Mouse (Mus musculus) C2C12 (cell line): ENCODE results near the gene Nphp4. TPM values are rescaled to one million over a fixed set of nuclear protein-coding genes. Genes with fewer than 3 reads are reported as not detected.

Experiments used
- H3K27me3 ChIP-seq: one replicate; pipeline ENCODE4 v1.6.1; 2011; ENCODE audit not compliant: control insufficient read depth, insufficient read depth, insufficient read length
- H3K36me3 ChIP-seq: one replicate; pipeline ENCODE4 v1.6.1; 2011; ENCODE audit not compliant: control insufficient read depth, insufficient read depth
- H3K4me3 ChIP-seq: one replicate; pipeline ENCODE4 v1.5.1; 2011; ENCODE audit warnings: mild to moderate bottlenecking, control low read depth; ENCODE audit not compliant: poor library complexity, insufficient read depth, severe bottlenecking
- H3K79me2 ChIP-seq: one replicate; pipeline ENCODE4 v1.6.1; 2011; ENCODE audit not compliant: control insufficient read depth, insufficient read depth
- H3K79me3 ChIP-seq: one replicate; pipeline ENCODE4 v1.6.1; 2011; ENCODE audit warnings: low read depth, control low read depth
- H3ac ChIP-seq: one replicate; pipeline ENCODE3; 2011; ENCODE audit warnings: low read depth; ENCODE audit not compliant: control insufficient read depth, insufficient read length
- CEBPB ChIP-seq: IDR thresholded peaks from one replicate; pipeline ENCODE4 v1.6.1; 2011; ENCODE audit warnings: low read depth, mild to moderate bottlenecking, control low read depth, moderate library complexity
- CTCF ChIP-seq: IDR thresholded peaks from one replicate; pipeline ENCODE4 v1.5.1; 2011; ENCODE audit not compliant: control insufficient read depth, insufficient read depth, insufficient read length
- FOSL1 ChIP-seq: IDR thresholded peaks from one replicate; pipeline ENCODE4 v1.8.0; 2011; ENCODE audit warnings: mild to moderate bottlenecking, low read length; ENCODE audit not compliant: poor library complexity, insufficient read depth, severe bottlenecking
- MAX ChIP-seq: IDR thresholded peaks from one replicate; pipeline ENCODE4 v1.6.1; 2011; ENCODE audit warnings: mild to moderate bottlenecking, control low read depth
- MYOD1 ChIP-seq: IDR thresholded peaks from one replicate; pipeline ENCODE4 v1.6.1; 2011; ENCODE audit warnings: low read depth; ENCODE audit not compliant: control insufficient read depth, insufficient read length
- MYOG ChIP-seq: IDR thresholded peaks from one replicate; pipeline ENCODE4 v1.6.1; 2011; ENCODE audit not compliant: control insufficient read depth, insufficient read length; ENCODE audit errors: extremely low read depth
- USF1 ChIP-seq: IDR thresholded peaks from one replicate; pipeline ENCODE4 v1.6.1; 2011; ENCODE audit warnings: low read depth, mild to moderate bottlenecking, control low read depth, moderate library complexity
- polyA plus RNA-seq: library from polyadenylated mRNA; unstranded; fragments of >200 nt; fragmentation: generic; extraction: Trizol; gene quantifications from one replicate; pipeline ENCODE4 v1.2.1, GENCODE M21; 2012; ENCODE audit warnings: missing spikeins

Nphp4 gene
- polyA plus RNA-seq, 1 experiment, result 2.0 TPM

GRCm38 (mm10) chr4:152586175-152586574 lies 109.7 kb downstream of the Nphp4 start:
- Histone ChIP-seq H3K4me3 (no peak overlapping the region), H3K27me3 (no peaks in the 10 kb centered on the region), H3K79me2 (no peaks in the 10 kb centered on the region), H3K36me3 (no peaks in the 10 kb centered on the region), H3K79me3 (no peaks in the 10 kb centered on the region), H3ac (no peak overlapping the region)
- TF ChIP-seq USF1 (no peak), FOSL1 (no peak), CEBPB (no peak), MAX (no peak), CTCF (no peak), MYOD1 (no peak), MYOG (no peak)

- H3K79me3 ChIP-seq, result no peaks in the 10 kb centered on the region
- no peak overlapping the region for H3K4me3 ChIP-seq
- no peaks in the 10 kb centered on the region for H3K36me3 ChIP-seq
- H3K27me3 ChIP-seq, result no peaks in the 10 kb centered on the region
- no peak overlapping the region for H3ac ChIP-seq
- TF ChIP-seq CTCF, result no peak
- no peak for TF ChIP-seq MAX
- no peak for TF ChIP-seq FOSL1
- no peak for TF ChIP-seq CEBPB
- no peak for TF ChIP-seq MYOD1
- TF ChIP-seq USF1, result no peak
- no peak for TF ChIP-seq MYOG
- no peaks in the 10 kb centered on the region for H3K79me2 ChIP-seq
Observed at GRCm38 (mm10) chr4:152604285-152604684, 127.8 kb downstream of the Nphp4 start.

- Histone ChIP-seq H3ac (no peak overlapping the region), H3K36me3 (no peaks in the 10 kb centered on the region), H3K4me3 (no peak overlapping the region), H3K27me3 (no peaks in the 10 kb centered on the region), H3K79me3 (no peaks in the 10 kb centered on the region), H3K79me2 (no peaks in the 10 kb centered on the region)
- TF ChIP-seq CEBPB, result no peak
- TF ChIP-seq MYOG, result no peak
- TF ChIP-seq USF1, result no peak
- no peak for TF ChIP-seq FOSL1
- TF ChIP-seq MAX, result no peak
- TF ChIP-seq MYOD1, result no peak
Observed at GRCm38 (mm10) chr4:152609196-152609595, 132.7 kb downstream of the Nphp4 start.

- Histone ChIP-seq H3K79me3 (no peaks in the 10 kb centered on the region), H3K27me3 (no peaks in the 10 kb centered on the region), H3K36me3 (no peaks in the 10 kb centered on the region), H3ac (no peak overlapping the region), H3K4me3 (no peak overlapping the region), H3K79me2 (no peaks in the 10 kb centered on the region)
- TF ChIP-seq MYOD1, result no peak
- no peak for TF ChIP-seq FOSL1
- no peak for TF ChIP-seq USF1
Observed at GRCm38 (mm10) chr4:152610026-152610425, 133.5 kb downstream of the Nphp4 start.

Other genes with a start within 250 kb of the Nphp4 start
- 5.4 TPM for gene Gpr153, start 202.5 kb upstream of the Nphp4 start, polyA plus RNA-seq
- gene Hes3, start 185.0 kb upstream of the Nphp4 start, polyA plus RNA-seq, result not detected
- gene Icmt, start 179.5 kb upstream of the Nphp4 start, polyA plus RNA-seq, result 34.1 TPM
- gene Rnf207, start 157.7 kb upstream of the Nphp4 start, polyA plus RNA-seq, result 0.23 TPM
- gene Rpl22, start 151.0 kb upstream of the Nphp4 start, polyA plus RNA-seq, result 1,836 TPM
- 0.22 TPM for gene Chd5, start 138.1 kb upstream of the Nphp4 start, polyA plus RNA-seq
- gene Kcnab2, start 1.2 kb downstream of the Nphp4 start, polyA plus RNA-seq, result 8.5 TPM